Mouse (Mus musculus): ENCODE results near the gene Utrn. TPM values are rescaled to one million over a fixed set of nuclear protein-coding genes. Genes with fewer than 3 reads are reported as not detected.

The Utrn gene
- polyA plus RNA-seq, 1 experiment from 2014 or later: 89.8 TPM

DNA sequence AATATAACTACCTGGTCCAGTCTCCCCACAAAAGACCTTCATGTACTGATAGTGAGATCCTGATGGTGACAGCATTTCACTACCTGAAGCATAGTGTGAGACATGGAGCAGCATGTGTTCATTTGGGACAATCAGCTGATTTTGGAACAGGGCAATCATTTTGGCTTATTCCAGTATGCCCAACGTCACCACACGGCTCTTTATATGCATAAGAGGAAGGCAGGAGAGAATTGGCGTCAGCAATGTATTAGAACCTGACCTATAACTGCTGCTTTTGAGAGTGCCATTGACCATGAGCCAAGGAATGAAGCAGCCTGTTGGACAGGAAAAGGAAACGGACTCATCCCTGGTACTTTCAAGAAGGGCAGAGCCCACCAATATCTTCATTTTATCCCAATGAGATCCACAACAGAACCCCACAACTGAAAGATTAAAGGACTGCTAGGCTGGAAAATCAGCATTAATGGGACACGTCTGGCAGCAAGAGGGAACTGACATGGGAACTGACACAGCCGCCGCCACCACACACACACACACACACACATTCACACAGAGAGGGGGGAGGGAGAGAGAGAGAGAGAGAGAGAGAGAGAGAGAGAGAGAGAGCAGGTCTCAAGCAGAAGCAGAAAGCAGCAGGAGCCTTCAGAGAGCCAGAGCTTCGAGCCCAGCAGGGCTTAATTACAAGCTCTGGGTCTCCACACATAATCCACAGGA lies 73.2 kb downstream of the Utrn start:
- Histone ChIP-seq H3K27ac (replicated peaks) (0 out of 2 replicates have a peak overlapping the region, but pooled peaks have one; percentile 34), H3K36me3 (no peaks in the 10 kb centered on the region), H3K9me3 (replicated peaks) (no peaks in the 10 kb centered on the region), H3K4me3 (replicated peaks) (no peak overlapping the region), H3K9ac (no peak overlapping the region), H3K4me1 (peaks cover 20% of the 10 kb centered on the region), H3K27me3 (no peaks in the 10 kb centered on the region), H3K4me2 (replicated peaks) (no peak overlapping the region)
- 33% methylated on average over 8 of the region's 8 CpGs for WGBS
- ATAC-seq (ENCODE audit: insufficient number of reproducible peaks, low FRiP score, low TSS enrichment, low read depth): no peak

DNA sequence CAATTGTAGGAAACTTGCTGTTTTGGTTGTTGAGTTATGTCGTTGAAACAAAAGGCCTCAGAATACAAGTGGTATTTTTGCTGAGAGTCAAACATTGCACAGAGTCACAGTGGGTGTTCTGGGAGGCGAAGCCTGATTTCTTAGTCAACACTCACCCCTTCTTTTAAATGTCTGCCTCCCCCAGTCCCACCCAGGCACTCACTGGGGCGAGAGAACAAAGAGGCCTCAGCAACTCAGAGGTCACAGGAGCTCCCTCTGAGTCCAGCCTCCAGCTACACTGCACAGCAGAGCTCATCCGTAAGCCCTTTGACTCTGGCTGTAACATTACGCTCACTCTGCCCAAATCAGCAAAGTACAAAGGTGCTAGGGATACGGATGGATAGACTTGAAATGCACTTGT lies 77.1 kb downstream of the Utrn start:
- H3K9me3 ChIP-seq (replicated peaks): no peaks in the 10 kb centered on the region
- peaks cover 26% of the 10 kb centered on the region for H3K4me1 ChIP-seq
- ATAC-seq (ENCODE audit: insufficient number of reproducible peaks, low FRiP score, low TSS enrichment, low read depth): no peak
- H3K9ac ChIP-seq: no peak overlapping the region
- H3K36me3 ChIP-seq: no peaks in the 10 kb centered on the region
- no peaks in the 10 kb centered on the region for H3K27me3 ChIP-seq
- WGBS: 48% methylated on average over 6 of the region's 6 CpGs
- no peak overlapping the region for H3K4me2 ChIP-seq (replicated peaks)
- no peak overlapping the region for H3K4me3 ChIP-seq (replicated peaks)
- no peak overlapping the region for H3K27ac ChIP-seq (replicated peaks)

DNA sequence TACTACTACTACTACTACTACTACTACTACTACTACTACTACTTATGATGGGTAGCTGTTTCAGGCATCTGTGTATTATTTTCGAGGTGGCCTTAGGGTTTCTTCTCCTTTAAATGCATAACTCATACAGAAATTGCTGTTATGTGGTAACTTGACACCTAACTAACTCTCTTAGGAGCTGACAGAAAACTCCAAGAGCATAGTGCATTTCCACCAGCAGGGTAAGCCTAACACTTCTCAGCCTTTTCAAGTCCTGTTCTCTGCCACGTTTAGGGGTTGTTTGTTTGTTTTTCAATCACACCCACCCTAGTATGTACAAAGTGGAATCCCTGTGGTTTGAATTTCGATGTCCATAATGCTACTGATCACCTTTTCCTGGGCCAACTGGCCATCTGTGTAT lies 78.3 kb downstream of the Utrn start:
- ATAC-seq (ENCODE audit: insufficient number of reproducible peaks, low FRiP score, low TSS enrichment, low read depth): no peak
- H3K4me3 ChIP-seq (replicated peaks): no peak overlapping the region
- H3K27me3 ChIP-seq: no peaks in the 10 kb centered on the region
- no peak overlapping the region for H3K27ac ChIP-seq (replicated peaks)
- WGBS: 37% methylated on average over 3 of the region's 3 CpGs
- no peaks in the 10 kb centered on the region for H3K9me3 ChIP-seq (replicated peaks)
- no peak overlapping the region for H3K9ac ChIP-seq
- H3K36me3 ChIP-seq: no peaks in the 10 kb centered on the region
- H3K4me1 ChIP-seq: peaks cover 14% of the 10 kb centered on the region
- H3K4me2 ChIP-seq (replicated peaks): no peak overlapping the region

DNA sequence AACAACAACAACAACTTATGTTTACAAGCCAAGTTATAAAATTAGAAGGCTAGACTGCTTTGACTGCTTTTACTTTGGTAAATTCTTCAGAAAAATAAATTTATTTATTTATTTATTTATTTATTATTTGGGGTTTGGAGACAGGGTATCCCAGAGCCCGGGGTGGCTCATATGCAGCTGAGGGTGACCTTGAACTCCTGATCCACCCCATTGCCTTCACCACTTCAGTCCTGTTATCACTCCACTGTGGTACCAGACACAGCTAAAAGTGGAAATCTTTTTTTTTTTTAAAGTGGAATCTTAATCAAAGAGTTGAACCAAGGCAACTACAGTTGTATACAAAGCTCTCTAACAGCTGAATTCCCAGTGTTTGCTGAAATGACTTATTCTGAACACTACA lies 80.6 kb downstream of the Utrn start:
- H3K9ac ChIP-seq: no peak overlapping the region
- no peaks in the 10 kb centered on the region for H3K27me3 ChIP-seq
- H3K4me3 ChIP-seq (replicated peaks): no peak overlapping the region
- no peak overlapping the region for H3K4me2 ChIP-seq (replicated peaks)
- WGBS: 65% methylated on average over 1 of the region's 1 CpGs
- H3K27ac ChIP-seq (replicated peaks): no peak overlapping the region
- peaks cover 13% of the 10 kb centered on the region; the same call in 1 of the 2 replicates for H3K4me1 ChIP-seq
- H3K36me3 ChIP-seq: no peaks in the 10 kb centered on the region
- no peaks in the 10 kb centered on the region for H3K9me3 ChIP-seq (replicated peaks)
- ATAC-seq (ENCODE audit: insufficient number of reproducible peaks, low FRiP score, low TSS enrichment, low read depth): no peak

DNA sequence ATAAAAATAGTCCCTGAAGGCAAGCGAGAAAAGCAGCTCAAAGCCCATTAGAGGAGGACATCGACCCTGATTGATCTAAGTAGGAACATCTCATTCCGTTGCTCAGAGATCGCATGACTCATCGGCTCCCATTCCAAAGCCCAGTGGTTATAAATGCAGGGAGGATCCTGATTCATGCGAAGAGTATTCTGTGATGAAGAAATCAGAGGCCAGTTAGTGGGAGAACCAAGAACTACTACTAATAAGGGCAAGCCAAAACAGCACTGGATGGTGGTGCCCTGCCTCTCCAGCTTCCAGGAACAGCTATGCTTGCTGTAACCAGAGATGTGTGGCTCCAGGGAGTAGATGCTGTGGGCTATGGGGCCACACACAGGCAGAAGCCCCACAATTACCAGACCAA lies 81.2 kb downstream of the Utrn start:
- H3K4me1 ChIP-seq: peaks cover 13% of the 10 kb centered on the region; the same call in 1 of the 2 replicates
- no peak overlapping the region for H3K4me3 ChIP-seq (replicated peaks)
- no peak overlapping the region for H3K27ac ChIP-seq (replicated peaks)
- 0 out of 2 replicates have a peak, but pooled peaks have one; percentile 19 for ATAC-seq (ENCODE audit: insufficient number of reproducible peaks, low FRiP score, low TSS enrichment, low read depth)
- WGBS: 61% methylated on average over 6 of the region's 6 CpGs
- no peaks in the 10 kb centered on the region for H3K27me3 ChIP-seq
- H3K9me3 ChIP-seq (replicated peaks): no peaks in the 10 kb centered on the region
- no peak overlapping the region for H3K9ac ChIP-seq
- no peaks in the 10 kb centered on the region for H3K36me3 ChIP-seq
- no peak overlapping the region for H3K4me2 ChIP-seq (replicated peaks)

DNA sequence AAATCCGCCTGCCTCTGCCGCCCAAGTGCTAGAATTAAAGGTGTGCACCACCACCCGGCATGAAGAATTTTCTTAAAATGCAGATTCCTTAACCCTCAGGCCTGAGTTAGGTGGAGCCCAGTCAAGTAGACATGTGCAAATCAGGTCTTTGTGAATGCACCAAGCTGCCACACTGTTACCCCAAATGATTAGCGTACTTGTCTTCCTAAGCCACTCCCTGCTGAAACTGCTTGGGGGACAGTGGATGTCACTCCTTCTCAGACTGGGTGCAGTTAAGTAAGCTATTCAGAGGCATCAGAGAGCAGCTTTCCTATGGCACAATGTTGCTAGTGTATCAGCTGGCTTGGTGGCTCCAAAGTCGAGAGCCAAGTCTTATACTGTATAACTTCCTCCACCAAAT lies 83.9 kb downstream of the Utrn start:
- WGBS: 88% methylated on average over 5 of the region's 5 CpGs
- Histone ChIP-seq H3K9me3 (replicated peaks) (no peaks in the 10 kb centered on the region), H3K27me3 (no peaks in the 10 kb centered on the region), H3K4me2 (replicated peaks) (no peak overlapping the region), H3K4me1 (peaks cover 6% of the 10 kb centered on the region; the same call in 1 of the 2 replicates), H3K4me3 (replicated peaks) (no peak overlapping the region), H3K36me3 (peaks cover 3% of the 10 kb centered on the region; the same call in 1 of the 2 replicates), H3K9ac (no peak overlapping the region), H3K27ac (replicated peaks) (no peak overlapping the region)
- ATAC-seq (ENCODE audit: insufficient number of reproducible peaks, low FRiP score, low TSS enrichment, low read depth): no peak

DNA sequence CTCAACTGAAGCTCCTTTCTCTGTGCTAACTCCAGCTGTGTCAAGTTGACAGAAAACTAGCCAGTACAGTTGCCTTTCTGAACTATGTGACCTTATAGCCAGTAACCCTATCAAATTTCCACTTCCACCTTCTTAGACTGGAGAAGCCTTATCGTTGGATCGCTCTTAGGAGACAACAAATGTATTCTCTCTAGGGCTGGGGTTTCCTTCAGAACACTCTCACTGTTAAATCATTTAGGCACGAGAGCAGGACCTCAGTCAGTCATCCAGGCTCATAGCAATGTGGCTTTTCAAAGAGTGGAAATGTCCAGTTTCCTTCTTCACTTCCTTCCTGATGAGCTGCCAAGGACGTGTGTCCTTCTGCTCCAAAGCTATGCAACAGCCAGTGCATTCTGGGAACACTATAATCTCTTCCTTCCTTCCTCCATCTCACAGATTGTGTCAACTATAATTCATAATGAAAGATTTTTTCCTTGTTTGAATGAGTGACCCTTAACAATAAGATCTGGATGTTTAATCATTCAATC lies 87.7 kb downstream of the Utrn start:
- H3K4me3 ChIP-seq (replicated peaks): no peak overlapping the region
- no peaks in the 10 kb centered on the region for H3K27me3 ChIP-seq
- no peaks in the 10 kb centered on the region for H3K9me3 ChIP-seq (replicated peaks)
- ATAC-seq (ENCODE audit: insufficient number of reproducible peaks, low FRiP score, low TSS enrichment, low read depth): no peak
- peaks cover 5% of the 10 kb centered on the region; the same call in 1 of the 2 replicates for H3K36me3 ChIP-seq
- no peak overlapping the region for H3K27ac ChIP-seq (replicated peaks)
- no peak overlapping the region for H3K9ac ChIP-seq
- WGBS: 66% methylated on average over 4 of the region's 4 CpGs
- H3K4me2 ChIP-seq (replicated peaks): no peak overlapping the region
- no peaks in the 10 kb centered on the region for H3K4me1 ChIP-seq

DNA sequence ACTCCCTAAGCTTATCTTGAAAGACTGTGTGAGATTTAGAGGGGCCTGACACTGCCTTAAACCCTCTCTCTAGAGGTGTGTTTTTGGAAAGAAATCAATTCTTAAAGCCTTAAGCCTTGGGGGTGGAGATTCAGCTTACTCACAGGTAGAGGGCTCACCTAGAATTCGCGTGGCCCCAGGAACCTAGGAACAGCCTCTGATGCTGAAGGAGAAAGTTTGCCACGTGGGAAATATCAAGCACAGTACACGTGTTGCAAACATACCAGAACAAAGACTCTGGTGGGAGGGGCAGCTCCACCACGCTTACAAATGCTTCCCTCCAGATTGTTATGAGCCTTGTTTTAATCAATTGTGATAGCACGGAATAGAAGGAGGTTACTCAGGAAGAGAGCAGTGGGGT lies 96.0 kb downstream of the Utrn start:
- H3K36me3 ChIP-seq: no peaks in the 10 kb centered on the region
- H3K4me3 ChIP-seq (replicated peaks): no peak overlapping the region
- 23% methylated on average over 6 of the region's 6 CpGs for WGBS
- H3K27ac ChIP-seq (replicated peaks): no peak overlapping the region
- H3K9me3 ChIP-seq (replicated peaks): no peaks in the 10 kb centered on the region
- peaks cover 4% of the 10 kb centered on the region; the same call in 1 of the 2 replicates for H3K4me1 ChIP-seq
- no peak overlapping the region for H3K9ac ChIP-seq
- no peaks in the 10 kb centered on the region for H3K27me3 ChIP-seq
- no peak overlapping the region for H3K4me2 ChIP-seq (replicated peaks)
- no peak for ATAC-seq (ENCODE audit: insufficient number of reproducible peaks, low FRiP score, low TSS enrichment, low read depth)

DNA sequence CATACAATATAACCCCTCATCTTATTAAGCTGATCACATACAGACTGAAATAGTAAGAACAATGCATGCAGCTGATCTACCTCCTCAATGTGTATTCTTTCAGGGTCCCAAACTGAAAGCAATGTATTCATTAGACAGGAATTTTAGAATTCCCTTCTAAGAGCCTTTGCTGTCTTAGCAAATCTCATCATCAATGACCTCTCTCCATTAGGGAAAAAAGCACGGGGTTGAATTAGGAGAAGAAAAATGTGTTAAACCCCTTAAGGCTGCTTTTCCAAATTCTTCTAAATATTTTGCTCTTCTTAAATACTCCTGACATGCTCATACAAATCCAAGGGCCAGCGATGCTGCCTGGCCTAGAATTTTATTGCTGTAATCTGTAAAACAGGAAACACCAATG lies 97.7 kb downstream of the Utrn start:
- Histone ChIP-seq H3K27me3 (no peaks in the 10 kb centered on the region), H3K27ac (replicated peaks) (no peak overlapping the region), H3K4me3 (replicated peaks) (no peak overlapping the region), H3K4me2 (replicated peaks) (no peak overlapping the region), H3K36me3 (no peaks in the 10 kb centered on the region), H3K9me3 (replicated peaks) (no peaks in the 10 kb centered on the region), H3K9ac (no peak overlapping the region), H3K4me1 (peaks cover 4% of the 10 kb centered on the region; the same call in 1 of the 2 replicates)
- WGBS: 69% methylated on average over 2 of the region's 2 CpGs
- ATAC-seq (ENCODE audit: insufficient number of reproducible peaks, low FRiP score, low TSS enrichment, low read depth): no peak

DNA sequence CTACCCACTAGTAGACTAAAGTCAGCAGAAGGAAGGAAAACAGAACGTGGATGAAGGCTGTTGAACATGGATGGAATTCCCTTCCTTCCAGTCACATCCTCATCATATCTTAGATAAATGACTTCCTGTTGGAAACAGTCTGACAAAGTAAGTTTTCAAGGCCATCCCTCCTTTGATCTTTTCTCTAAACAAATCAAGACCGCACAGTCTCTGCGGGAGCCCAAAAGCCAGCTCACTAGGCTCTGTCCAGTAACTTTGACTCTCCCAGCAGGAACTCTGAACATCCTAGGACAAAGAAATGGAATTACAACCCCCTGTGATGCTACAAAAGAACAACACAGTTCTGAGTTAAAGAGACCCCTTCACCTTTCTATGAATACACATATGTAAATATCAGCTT lies 106.5 kb downstream of the Utrn start:
- H3K4me3 ChIP-seq (replicated peaks): no peak overlapping the region
- no peak for ATAC-seq (ENCODE audit: insufficient number of reproducible peaks, low FRiP score, low TSS enrichment, low read depth)
- no peaks in the 10 kb centered on the region for H3K27me3 ChIP-seq
- peaks cover 11% of the 10 kb centered on the region for H3K4me1 ChIP-seq
- H3K4me2 ChIP-seq (replicated peaks): no peak overlapping the region
- peaks cover 6% of the 10 kb centered on the region; the same call in 1 of the 2 replicates for H3K36me3 ChIP-seq
- H3K9me3 ChIP-seq (replicated peaks): no peaks in the 10 kb centered on the region
- no peak overlapping the region for H3K9ac ChIP-seq
- no peak overlapping the region for H3K27ac ChIP-seq (replicated peaks)
- WGBS: 75% methylated on average over 3 of the region's 3 CpGs

DNA sequence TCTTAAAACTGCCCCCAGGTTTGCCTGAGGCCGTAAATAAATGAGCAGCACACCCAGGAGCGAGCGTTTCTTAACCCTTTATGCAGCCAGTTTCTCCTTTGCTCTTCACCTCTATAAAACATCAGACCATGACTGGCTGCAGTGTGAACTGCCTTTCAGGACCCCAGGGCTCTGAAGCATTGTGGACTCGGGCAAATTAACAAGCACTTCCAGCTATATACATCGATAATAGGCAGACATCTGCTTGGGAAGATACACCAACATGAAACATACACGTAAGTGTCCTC lies 110.5 kb downstream of the Utrn start:
- 51% methylated on average over 6 of the region's 6 CpGs for WGBS
- no peaks in the 10 kb centered on the region for H3K9me3 ChIP-seq (replicated peaks)
- no peak overlapping the region for H3K4me3 ChIP-seq (replicated peaks)
- no peak overlapping the region for H3K27ac ChIP-seq (replicated peaks)
- no peaks in the 10 kb centered on the region for H3K27me3 ChIP-seq
- no peak overlapping the region for H3K9ac ChIP-seq
- peaks cover 4% of the 10 kb centered on the region; the same call in 1 of the 2 replicates for H3K36me3 ChIP-seq
- H3K4me1 ChIP-seq: peaks cover 11% of the 10 kb centered on the region
- no peak for ATAC-seq (ENCODE audit: insufficient number of reproducible peaks, low FRiP score, low TSS enrichment, low read depth)
- no peak overlapping the region for H3K4me2 ChIP-seq (replicated peaks)

Measured in embryonic facial prominence, embryonic 15.5 days (tissue).